Mouse (Mus musculus) liver, adult 2 months (tissue): ENCODE data around the gene Gm20388. TPM values are rescaled to one million over a fixed set of nuclear protein-coding genes. Genes with fewer than 3 reads are reported as not detected.

Source experiments
- DNase-seq: peaks from one replicate; pipeline ENCODE4 v3.0.0-alpha.2; 2011; ENCODE audit warnings: low read depth, low spot score; ENCODE audit errors: extremely low read depth
- H3K27ac ChIP-seq: fragments of 200-500 bp; replicated peaks from 2 replicates; pipeline ENCODE4 v1.5.1; 2012; ENCODE audit warnings: low read depth, mild to moderate bottlenecking, control low read depth, inconsistent platforms, low read length; ENCODE audit not compliant: insufficient read depth
- H3K27me3 ChIP-seq: fragments of 200-500 bp; 2 replicates; pipeline ENCODE4 v1.6.1; 2012; ENCODE audit warnings: mild to moderate bottlenecking, moderate library complexity, low read length, inconsistent platforms; ENCODE audit not compliant: control insufficient read depth, insufficient read depth
- H3K36me3 ChIP-seq: fragments of 200-500 bp; 2 replicates; pipeline ENCODE4 v1.6.1; 2012; ENCODE audit warnings: low read length, inconsistent platforms; ENCODE audit not compliant: control insufficient read depth, insufficient read depth
- H3K4me1 ChIP-seq: fragments of 200-500 bp; 2 replicates; pipeline ENCODE4 v1.6.1; 2011; ENCODE audit warnings: low read length; ENCODE audit not compliant: control insufficient read depth, insufficient read depth
- H3K4me3 ChIP-seq: fragments of 200-500 bp; 2 replicates; pipeline ENCODE4 v1.5.1; 2011; ENCODE audit warnings: low read depth, mild to moderate bottlenecking, control low read depth, low read length, moderate library complexity; ENCODE audit not compliant: insufficient read depth
- H3K79me2 ChIP-seq: fragments of 200-500 bp; 2 replicates; pipeline ENCODE4 v1.6.1; 2012; ENCODE audit warnings: inconsistent platforms, mild to moderate bottlenecking, low read length, moderate library complexity; ENCODE audit not compliant: control insufficient read depth, insufficient read depth
- H3K9ac ChIP-seq: fragments of 200-500 bp; 2 replicates; pipeline ENCODE4 v1.6.1; 2012; ENCODE audit warnings: low read depth, mild to moderate bottlenecking, control low read depth, inconsistent platforms, low read length
- CTCF ChIP-seq: fragments of 200-500 bp; IDR thresholded peaks from 2 replicates; pipeline ENCODE4 v1.5.1; 2011; ENCODE audit warnings: low read depth, low read length, control low read depth
- POLR2A ChIP-seq: fragments of 200-500 bp; IDR thresholded peaks from 2 replicates; pipeline ENCODE4 v1.6.1; 2011; ENCODE audit warnings: low read length, control low read depth; ENCODE audit not compliant: insufficient read depth; ENCODE audit errors: extremely low read depth
- WGBS: fragments of 180-500 bp; shearing (Covaris S2); methylation state at CpG from one replicate; pipeline ENCODE4 v1.1.7; 2018; 5-methylcytosine and 5-hydroxymethylcytosine counted together
- polyA plus RNA-seq: library from polyadenylated mRNA; depleted of rRNA; stranded (reverse); fragments of >200 nt; gene quantifications from 2 replicates; pipeline ENCODE4 v1.2.3, GENCODE M21; 2012
- total RNA-seq: library from RNA; depleted of rRNA; stranded (reverse); fragments of >200 nt; gene quantifications from 2 replicates; pipeline ENCODE4 v1.2.3, GENCODE M21; 2014

Gm20388 gene
- total and polyA plus RNA-seq, 2 experiments: 6.4 to 19.9 TPM

GRCm38 (mm10) chr8:122240241-122241026, 2329.8 kb downstream of the Gm20388 start:
- no peak for DNase-seq
- no peaks in the 10 kb centered on the region for H3K36me3 ChIP-seq
- H3K79me2 ChIP-seq: no peaks in the 10 kb centered on the region
- H3K27me3 ChIP-seq: no peaks in the 10 kb centered on the region
- no peak overlapping the region for H3K4me3 ChIP-seq
- no peak for TF ChIP-seq POLR2A
- no peak for TF ChIP-seq CTCF
- no peak overlapping the region for H3K9ac ChIP-seq
- no peaks in the 10 kb centered on the region for H3K4me1 ChIP-seq
- 89% methylated on average over 16 of the region's 16 CpGs for WGBS
- H3K27ac ChIP-seq: no peak overlapping the region

- no peaks in the 10 kb centered on the region for H3K4me1 ChIP-seq
- H3K27ac ChIP-seq: no peak overlapping the region
- WGBS: 84% methylated on average over 4 of the region's 4 CpGs
- H3K27me3 ChIP-seq: no peaks in the 10 kb centered on the region
- H3K9ac ChIP-seq: no peak overlapping the region
- no peaks in the 10 kb centered on the region for H3K36me3 ChIP-seq
- no peak for DNase-seq
- H3K79me2 ChIP-seq: no peaks in the 10 kb centered on the region
- TF ChIP-seq CTCF: no peak
- TF ChIP-seq POLR2A: no peak
- H3K4me3 ChIP-seq: no peak overlapping the region
Measured at GRCm38 (mm10) chr8:122243310-122243709, 2332.7 kb downstream of the Gm20388 start.

- TF ChIP-seq CTCF (no peak), POLR2A (no peak)
- Histone ChIP-seq H3K4me3 (no peak overlapping the region), H3K79me2 (no peaks in the 10 kb centered on the region)
Measured at GRCm38 (mm10) chr8:122245161-122245560, 2334.5 kb downstream of the Gm20388 start.

GRCm38 (mm10) chr8:122246257-122247211, 2335.9 kb downstream of the Gm20388 start:
- DNase-seq: no peak
- Histone ChIP-seq H3K79me2 (no peaks in the 10 kb centered on the region), H3K27me3 (no peaks in the 10 kb centered on the region), H3K27ac (no peak overlapping the region), H3K9ac (no peak overlapping the region), H3K36me3 (no peaks in the 10 kb centered on the region), H3K4me3 (no peak overlapping the region), H3K4me1 (no peaks in the 10 kb centered on the region)
- 57% methylated on average over 12 of the region's 12 CpGs for WGBS
- TF ChIP-seq CTCF: no peak
- TF ChIP-seq POLR2A: no peak

More at GRCm38 (mm10) chr8:122245161-122245560, 2334.5 kb downstream of the Gm20388 start:
- H3K27ac ChIP-seq: no peak overlapping the region
- no peaks in the 10 kb centered on the region for H3K4me1 ChIP-seq
- DNase-seq: no peak
- no peak overlapping the region for H3K9ac ChIP-seq
- no peaks in the 10 kb centered on the region for H3K27me3 ChIP-seq
- H3K36me3 ChIP-seq: no peaks in the 10 kb centered on the region
- 78% methylated on average over 6 of the region's 6 CpGs for WGBS

GRCm38 (mm10) chr8:122251739-122252138, 2341.1 kb downstream of the Gm20388 start:
- no peaks in the 10 kb centered on the region for H3K79me2 ChIP-seq
- no peaks in the 10 kb centered on the region for H3K27me3 ChIP-seq
- H3K9ac ChIP-seq: no peak overlapping the region
- DNase-seq: no peak
- no peak overlapping the region for H3K27ac ChIP-seq
- no peaks in the 10 kb centered on the region for H3K4me1 ChIP-seq
- H3K36me3 ChIP-seq: no peaks in the 10 kb centered on the region
- no peak overlapping the region for H3K4me3 ChIP-seq
- WGBS: 85% methylated on average over 1 of the region's 1 CpGs
- no peak for TF ChIP-seq POLR2A
- TF ChIP-seq CTCF: no peak

GRCm38 (mm10) chr8:122252366-122252765, 2341.7 kb downstream of the Gm20388 start:
- Histone ChIP-seq H3K9ac (no peak overlapping the region), H3K4me3 (no peak overlapping the region), H3K4me1 (no peaks in the 10 kb centered on the region), H3K27me3 (no peaks in the 10 kb centered on the region), H3K27ac (no peak overlapping the region), H3K36me3 (no peaks in the 10 kb centered on the region), H3K79me2 (no peaks in the 10 kb centered on the region)
- no peak for TF ChIP-seq POLR2A
- no peak for TF ChIP-seq CTCF
- no peak for DNase-seq
- 73% methylated on average over 5 of the region's 5 CpGs for WGBS
